Mouse (Mus musculus): ENCODE results near the gene Pacrg. TPM values are rescaled to one million over a fixed set of nuclear protein-coding genes. Genes with fewer than 3 reads are reported as not detected.

Pacrg gene
- polyA plus RNA-seq, 1 experiment from 2014 or later: 0.89 TPM

- Histone ChIP-seq H3K27me3 (ENCODE audit: control insufficient read depth, insufficient read depth, low read length) (no peaks in the 10 kb centered on the region), H3K9me3 (ENCODE audit: control insufficient read depth, low read length) (no peaks in the 10 kb centered on the region), H3K4me2 (replicated peaks; ENCODE audit: low read depth) (no peak overlapping the region), H3K36me3 (ENCODE audit: control insufficient read depth, insufficient read depth, low read length) (no peaks in the 10 kb centered on the region), H3K27ac (replicated peaks) (no peak overlapping the region), H3K9ac (ENCODE audit: low read length) (no peak overlapping the region), H3K4me3 (ENCODE audit: low read depth, low read length) (no peak overlapping the region), H3K4me1 (replicated peaks; ENCODE audit: control insufficient read depth, insufficient read depth) (no peaks in the 10 kb centered on the region)
- no peak for TF ChIP-seq EP300 (optimal IDR thresholded peaks at IDR 0.05)
- no peak for TF ChIP-seq CTCF (IDR thresholded peaks at IDR 0.05; ENCODE audit: low read depth)
- DNase-seq (ENCODE audit: low spot score) (no peak), ATAC-seq (ENCODE audit: low FRiP score, low TSS enrichment) (no peak)
- 87% methylated on average over 4 of the region's 4 CpGs for WGBS
Observed at GRCm38 (mm10) chr17:10597741-10598140, 242.4 kb downstream of the Pacrg start.

GRCm38 (mm10) chr17:10589604-10590003 lies 250.5 kb downstream of the Pacrg start:
- Histone ChIP-seq H3K36me3 (ENCODE audit: control insufficient read depth, insufficient read depth, low read length) (no peaks in the 10 kb centered on the region), H3K4me3 (ENCODE audit: low read depth, low read length) (no peak overlapping the region), H3K4me2 (replicated peaks; ENCODE audit: low read depth) (no peak overlapping the region), H3K4me1 (replicated peaks; ENCODE audit: control insufficient read depth, insufficient read depth) (no peaks in the 10 kb centered on the region), H3K9me3 (ENCODE audit: control insufficient read depth, low read length) (no peaks in the 10 kb centered on the region), H3K27ac (replicated peaks) (no peak overlapping the region), H3K27me3 (ENCODE audit: control insufficient read depth, insufficient read depth, low read length) (no peaks in the 10 kb centered on the region), H3K9ac (ENCODE audit: low read length) (no peak overlapping the region)
- no peak for ATAC-seq (ENCODE audit: low FRiP score, low TSS enrichment)
- 38% methylated on average over 7 of the region's 7 CpGs for WGBS
- TF ChIP-seq CTCF (IDR thresholded peaks at IDR 0.05; ENCODE audit: low read depth): no peak
- no peak for TF ChIP-seq EP300 (optimal IDR thresholded peaks at IDR 0.05)
- DNase-seq (ENCODE audit: low spot score): no peak

- H3K9ac ChIP-seq (ENCODE audit: low read length): no peak overlapping the region
- no peaks in the 10 kb centered on the region for H3K9me3 ChIP-seq (ENCODE audit: control insufficient read depth, low read length)
- H3K27ac ChIP-seq (replicated peaks): no peak overlapping the region
- WGBS: 67% methylated on average over 7 of the region's 7 CpGs
- TF ChIP-seq CTCF (IDR thresholded peaks at IDR 0.05; ENCODE audit: low read depth) (no peak), EP300 (optimal IDR thresholded peaks at IDR 0.05) (no peak)
- H3K27me3 ChIP-seq (ENCODE audit: control insufficient read depth, insufficient read depth, low read length): no peaks in the 10 kb centered on the region
- H3K4me2 ChIP-seq (replicated peaks; ENCODE audit: low read depth): no peak overlapping the region
- ATAC-seq (ENCODE audit: low FRiP score, low TSS enrichment) (no peak), DNase-seq (ENCODE audit: low spot score) (no peak)
- no peaks in the 10 kb centered on the region for H3K36me3 ChIP-seq (ENCODE audit: control insufficient read depth, insufficient read depth, low read length)
- no peaks in the 10 kb centered on the region for H3K4me1 ChIP-seq (replicated peaks; ENCODE audit: control insufficient read depth, insufficient read depth)
- H3K4me3 ChIP-seq (ENCODE audit: low read depth, low read length): no peak overlapping the region
Observed at GRCm38 (mm10) chr17:10588922-10589400, 251.2 kb downstream of the Pacrg start.

GRCm38 (mm10) chr17:10583301-10583700 lies 256.8 kb downstream of the Pacrg start:
- Histone ChIP-seq H3K27ac (replicated peaks) (no peak overlapping the region), H3K4me3 (ENCODE audit: low read depth, low read length) (no peak overlapping the region), H3K27me3 (ENCODE audit: control insufficient read depth, insufficient read depth, low read length) (no peaks in the 10 kb centered on the region), H3K4me1 (replicated peaks; ENCODE audit: control insufficient read depth, insufficient read depth) (no peaks in the 10 kb centered on the region), H3K4me2 (replicated peaks; ENCODE audit: low read depth) (no peak overlapping the region), H3K9ac (ENCODE audit: low read length) (no peak overlapping the region), H3K36me3 (ENCODE audit: control insufficient read depth, insufficient read depth, low read length) (no peaks in the 10 kb centered on the region), H3K9me3 (ENCODE audit: control insufficient read depth, low read length) (no peaks in the 10 kb centered on the region)
- no peak for DNase-seq (ENCODE audit: low spot score)
- WGBS: 56% methylated on average over 3 of the region's 3 CpGs
- no peak for TF ChIP-seq CTCF (IDR thresholded peaks at IDR 0.05; ENCODE audit: low read depth)
- TF ChIP-seq EP300 (optimal IDR thresholded peaks at IDR 0.05): no peak
- no peak for ATAC-seq (ENCODE audit: low FRiP score, low TSS enrichment)

- Histone ChIP-seq H3K4me2 (replicated peaks; ENCODE audit: low read depth) (no peak overlapping the region), H3K9ac (ENCODE audit: low read length) (no peak overlapping the region), H3K27me3 (ENCODE audit: control insufficient read depth, insufficient read depth, low read length) (no peaks in the 10 kb centered on the region), H3K36me3 (ENCODE audit: control insufficient read depth, insufficient read depth, low read length) (no peaks in the 10 kb centered on the region), H3K4me3 (ENCODE audit: low read depth, low read length) (no peak overlapping the region), H3K4me1 (replicated peaks; ENCODE audit: control insufficient read depth, insufficient read depth) (no peaks in the 10 kb centered on the region), H3K9me3 (ENCODE audit: control insufficient read depth, low read length) (no peaks in the 10 kb centered on the region), H3K27ac (replicated peaks) (no peak overlapping the region)
- DNase-seq (ENCODE audit: low spot score) (no peak), ATAC-seq (ENCODE audit: low FRiP score, low TSS enrichment) (no peak)
- 87% methylated on average over 7 of the region's 7 CpGs for WGBS
- TF ChIP-seq EP300 (optimal IDR thresholded peaks at IDR 0.05) (no peak), CTCF (IDR thresholded peaks at IDR 0.05; ENCODE audit: low read depth) (no peak)
Observed at GRCm38 (mm10) chr17:10575306-10575705, 264.8 kb downstream of the Pacrg start.

GRCm38 (mm10) chr17:10572436-10572835 lies 267.7 kb downstream of the Pacrg start:
- TF ChIP-seq EP300 (optimal IDR thresholded peaks at IDR 0.05) (no peak), CTCF (IDR thresholded peaks at IDR 0.05; ENCODE audit: low read depth) (no peak)
- ATAC-seq (ENCODE audit: low FRiP score, low TSS enrichment): no peak
- 89% methylated on average over 4 of the region's 4 CpGs for WGBS

More at GRCm38 (mm10) chr17:10572436-10572835, 267.7 kb downstream of the Pacrg start:
- Histone ChIP-seq H3K9me3 (ENCODE audit: control insufficient read depth, low read length) (no peaks in the 10 kb centered on the region), H3K9ac (ENCODE audit: low read length) (no peak overlapping the region), H3K4me2 (replicated peaks; ENCODE audit: low read depth) (no peak overlapping the region), H3K27me3 (ENCODE audit: control insufficient read depth, insufficient read depth, low read length) (no peaks in the 10 kb centered on the region), H3K36me3 (ENCODE audit: control insufficient read depth, insufficient read depth, low read length) (no peaks in the 10 kb centered on the region), H3K27ac (replicated peaks) (no peak overlapping the region), H3K4me1 (replicated peaks; ENCODE audit: control insufficient read depth, insufficient read depth) (no peaks in the 10 kb centered on the region), H3K4me3 (ENCODE audit: low read depth, low read length) (no peak overlapping the region)
- DNase-seq (ENCODE audit: low spot score): no peak

All from stomach, postnatal 0 days (tissue).